Mouse (Mus musculus) left cerebral cortex, postnatal 10 days (tissue): Measurements from ENCODE around the gene Yaf2. TPM values are rescaled to one million over a fixed set of nuclear protein-coding genes. Genes with fewer than 3 reads are reported as not detected.
"Not testable (repeated sequence)": the region's sequence is repeated elsewhere in the genome, so short reads cannot be mapped to it uniquely, and the experiment has no call there.

Source experiments
- DNase-seq, 2 experiments: peaks; one replicate each; pipeline ENCODE4 v3.0.0; 2021 to 2022; ENCODE audit warnings: low spot score in 2 of 2, mixed read lengths in 1 of 2; ENCODE audit errors: extremely low spot score in 1 of 2
- intact Hi-C: fragments of 180-260 bp; cut with DNase I; formaldehyde crosslinking; loops from one replicate; pipeline ENCODE4 v1.15.1; 2025
- total RNA-seq, 2 experiments: library from RNA; stranded (reverse); gene quantifications; 2 replicates each; pipeline ENCODE4 v1.2.3; 2021

The Yaf2 gene
- 10 to 100 TPM; 97.5 to 98.5 TPM for total RNA-seq

DNA sequence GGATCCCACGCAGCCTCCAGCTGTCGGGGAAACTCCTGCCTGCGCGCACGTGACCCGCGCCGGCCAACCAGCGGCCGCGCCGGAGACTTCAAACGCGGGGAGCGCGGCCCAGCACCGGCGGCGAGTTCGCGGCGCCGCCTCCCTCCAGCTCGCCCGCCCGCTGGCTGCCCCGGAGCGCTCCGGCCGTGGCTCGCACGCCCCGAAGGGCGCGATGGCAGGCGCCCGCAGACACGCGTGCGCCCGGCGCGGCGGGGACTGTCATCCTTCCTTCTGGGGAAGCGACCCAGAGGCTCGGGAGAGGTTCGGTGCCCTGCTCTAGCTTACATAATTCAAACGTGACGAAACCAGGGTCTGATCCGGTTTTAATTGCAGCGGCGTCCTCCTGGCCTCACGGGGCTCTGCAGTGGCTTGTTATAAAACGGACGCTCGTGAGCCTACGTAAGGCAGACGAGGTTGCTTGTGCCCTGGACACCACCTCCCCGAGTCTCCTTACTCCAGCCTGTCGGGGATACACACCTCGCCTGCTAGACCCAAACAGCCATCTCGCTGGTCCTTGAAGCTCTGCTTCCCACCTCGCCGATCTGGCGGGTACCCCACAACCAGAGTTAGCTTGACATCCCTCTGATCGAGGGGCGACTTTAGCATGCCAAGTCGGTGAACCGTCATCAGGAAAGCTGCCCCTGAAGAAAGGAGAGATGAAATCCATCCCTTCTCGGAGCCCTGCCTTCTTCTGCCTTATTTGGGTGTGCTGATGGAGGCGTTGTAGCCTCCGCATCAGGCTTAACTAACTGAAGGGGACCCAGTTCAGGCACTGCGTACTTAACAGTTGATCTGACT lies at the start of gene Yaf2:
Gene Yaf2, minus strand, starts transcription at position 11 of the 837 bp plus-strand sequence.
- peak; percentile 71 to 94 for DNase-seq
- intact Hi-C loops: loop anchor here (5.0 kb wide), 1 partner anchor 60 kb away; the partner anchor contains the start of gene Gxylt1

DNA sequence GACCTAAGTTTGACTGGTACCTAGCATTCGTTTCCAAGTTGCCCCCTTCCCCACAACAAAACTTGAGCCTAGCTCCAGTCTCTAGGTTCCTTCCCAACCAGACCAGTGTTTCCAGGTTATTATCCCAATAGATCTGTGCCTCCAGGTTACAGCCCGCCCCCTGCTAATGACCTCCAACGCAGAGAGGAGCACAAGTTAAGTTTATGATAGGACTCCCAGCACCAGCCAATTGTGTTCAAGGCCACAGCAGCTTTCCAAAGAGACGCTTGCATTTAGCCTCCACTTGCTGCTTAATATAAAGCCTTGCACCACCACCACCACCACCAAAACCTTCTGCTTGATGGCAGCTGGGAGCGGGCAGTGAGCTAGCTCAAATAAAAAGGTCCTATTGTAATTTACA lies 44.6 kb upstream of the Yaf2 start:
- intact Hi-C loops: no loop called here
- DNase-seq: no peak

DNA sequence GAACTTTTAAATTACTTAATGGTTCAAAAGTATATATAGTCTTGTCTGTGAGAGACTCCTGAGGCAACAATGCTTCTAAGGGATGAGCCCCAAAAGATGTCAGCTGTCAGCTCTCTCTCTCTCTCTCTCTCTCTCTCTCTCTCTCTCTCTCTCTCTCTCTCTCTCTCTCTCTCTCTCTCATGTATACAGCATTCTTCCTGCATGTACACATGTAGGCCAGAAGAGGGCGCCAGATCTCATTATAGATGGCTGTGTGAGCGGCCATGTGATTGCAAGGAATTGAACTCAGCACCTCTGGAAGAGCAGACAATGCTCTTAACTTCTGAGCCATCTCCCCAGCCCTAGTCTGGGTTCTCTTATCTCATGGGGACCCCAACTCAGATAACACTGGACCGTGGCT lies 42.4 kb upstream of the Yaf2 start:
- intact Hi-C loops: no loop called here

DNA sequence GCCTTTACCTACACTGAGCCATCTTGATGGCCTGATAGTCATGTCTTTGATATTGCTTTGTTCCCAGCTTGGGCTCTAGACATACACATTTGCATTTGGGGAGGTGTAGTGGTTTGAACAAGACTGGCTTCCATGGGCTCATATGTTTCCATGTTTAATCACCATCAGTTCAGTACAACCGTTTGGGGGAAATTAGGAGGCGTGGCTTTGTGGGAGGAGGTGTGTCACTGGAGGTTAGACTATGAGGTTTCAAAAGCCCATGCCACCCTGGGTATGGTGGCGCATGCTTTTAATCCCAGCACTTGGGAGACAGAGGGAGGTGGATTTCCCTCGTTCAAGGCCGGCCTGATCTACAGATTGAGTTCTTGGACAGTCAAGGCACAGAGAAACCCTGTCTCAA lies 39.0 kb upstream of the Yaf2 start:
- intact Hi-C loops: no loop called here
- no peak for DNase-seq

More for the DNA sequence above, 42.4 kb upstream of the Yaf2 start:
- no peak for DNase-seq

DNA sequence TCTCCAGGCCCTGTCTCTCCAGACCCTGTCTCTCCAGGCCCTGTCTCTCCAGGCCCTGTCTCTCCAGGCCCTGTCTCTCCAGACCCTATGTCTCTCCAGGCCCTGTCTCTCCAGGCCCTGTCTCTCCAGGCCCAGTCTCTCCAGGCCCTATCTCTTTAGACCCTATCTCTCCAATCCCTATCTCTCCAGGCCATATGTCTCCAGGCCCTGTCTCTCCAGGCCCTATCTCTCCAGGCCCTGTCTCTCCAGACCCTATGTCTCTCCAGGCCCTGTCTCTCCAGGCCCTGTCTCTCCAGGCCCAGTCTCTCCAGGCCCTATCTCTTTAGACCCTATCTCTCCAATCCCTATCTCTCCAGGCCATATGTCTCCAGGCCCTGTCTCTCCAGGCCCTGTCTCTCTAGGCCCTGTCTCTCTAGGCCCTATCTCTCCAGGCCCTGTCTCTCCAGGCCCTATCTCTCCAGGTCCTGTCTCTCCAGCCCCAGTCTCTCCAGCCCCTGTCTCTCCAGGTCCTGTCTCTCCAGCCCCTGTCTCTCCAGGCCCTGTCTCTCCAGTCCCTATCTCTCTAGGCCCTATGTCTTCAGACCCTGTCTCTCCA lies 35.9 kb upstream of the Yaf2 start:
- DNase-seq, intact Hi-C loops: not testable (repeated sequence)

DNA sequence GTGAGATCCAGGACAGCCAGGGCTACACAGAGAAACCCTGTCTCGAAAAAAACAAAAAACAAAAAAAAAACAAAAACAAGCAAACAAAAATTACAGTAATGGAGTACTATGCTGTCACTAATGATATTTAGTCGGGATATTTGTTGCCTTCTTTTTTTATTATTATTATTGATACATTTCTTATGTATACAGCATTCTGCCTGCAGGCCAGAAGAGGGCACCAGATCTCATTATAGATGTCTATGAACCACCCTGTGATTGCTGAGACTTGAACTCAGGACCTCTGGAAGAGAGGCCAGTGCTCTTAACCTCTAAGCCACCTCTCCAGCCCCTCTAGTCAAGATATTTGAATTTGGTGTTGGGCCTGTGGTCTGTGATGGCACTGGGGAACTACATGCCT lies 35.1 kb upstream of the Yaf2 start:
- DNase-seq: no peak
- intact Hi-C loops: no loop called here

DNA sequence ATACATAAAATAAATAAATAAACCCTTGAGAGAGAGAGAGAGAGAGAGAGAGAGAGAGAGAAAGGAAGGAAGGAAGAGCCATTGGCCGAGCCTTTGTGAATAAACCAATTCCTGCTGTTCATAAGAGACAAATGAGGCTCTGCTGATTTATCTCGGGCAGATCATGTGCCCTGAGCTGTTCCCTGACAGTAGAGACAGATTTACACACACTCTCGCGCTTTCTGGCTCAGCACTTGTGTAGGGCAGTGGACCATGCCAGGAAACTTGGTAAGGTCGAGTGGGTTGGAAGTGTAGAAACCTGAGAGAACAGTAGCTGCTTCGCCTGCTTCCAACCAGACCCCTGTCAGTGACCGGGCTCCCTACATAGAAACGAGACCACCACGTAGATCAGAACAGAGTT lies 31.8 kb upstream of the Yaf2 start:
- intact Hi-C loops: no loop called here
- DNase-seq: no peak

DNA sequence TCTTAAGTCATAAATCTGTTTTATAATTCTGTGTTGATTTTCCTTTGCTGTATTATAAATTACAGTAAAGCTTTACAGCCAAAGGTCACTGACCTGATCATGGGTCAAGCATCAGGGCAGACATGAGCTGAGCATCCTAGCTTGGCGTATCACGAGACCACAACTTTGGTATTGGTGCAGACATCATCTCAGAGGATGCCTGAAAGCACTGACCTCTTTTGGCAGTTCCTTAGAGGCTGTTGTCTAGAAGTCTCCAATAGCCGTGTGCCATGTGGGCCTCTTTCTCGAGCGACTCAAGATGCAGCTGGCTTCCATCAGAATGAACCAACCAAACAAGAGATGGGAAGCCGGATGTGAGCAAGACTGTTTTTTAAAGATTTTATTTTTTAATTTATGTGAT lies 28.8 kb upstream of the Yaf2 start:
- intact Hi-C loops: no loop called here
- DNase-seq: no peak

DNA sequence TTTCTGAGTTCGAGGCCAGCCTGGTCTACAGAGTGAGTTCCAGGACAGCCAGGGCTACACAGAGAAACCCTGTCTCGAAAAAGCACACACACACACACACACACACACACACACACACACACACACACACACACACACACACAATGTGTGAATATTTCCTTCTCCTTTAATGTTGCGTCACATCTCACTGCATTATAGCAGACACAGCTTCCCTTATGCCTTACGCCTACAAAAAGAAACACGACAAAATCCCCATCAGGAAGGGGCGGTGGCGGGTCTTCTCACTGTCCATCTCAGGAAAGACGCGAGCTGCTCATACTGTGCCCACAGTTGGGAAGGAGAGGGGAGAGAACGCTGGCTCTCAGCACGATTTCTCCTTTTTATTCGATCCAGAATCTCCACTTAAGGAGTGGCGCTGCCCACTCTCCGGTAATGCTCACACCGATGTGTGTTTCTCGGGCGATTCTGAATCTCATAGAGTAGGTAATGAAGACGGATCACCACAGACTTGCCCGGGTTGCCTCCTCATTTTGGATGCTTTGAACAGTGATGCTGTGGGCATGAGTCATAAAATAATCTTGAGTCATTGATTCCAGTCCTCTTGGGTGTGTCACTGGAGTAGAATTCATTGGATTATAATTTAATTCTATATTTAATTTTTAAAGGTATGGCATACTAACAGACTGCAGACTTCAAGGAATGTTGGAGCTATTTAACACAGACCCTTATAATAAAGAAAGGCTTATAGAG lies 21.8 kb upstream of the Yaf2 start:
- no peak for DNase-seq
- intact Hi-C loops: no loop called here

DNA sequence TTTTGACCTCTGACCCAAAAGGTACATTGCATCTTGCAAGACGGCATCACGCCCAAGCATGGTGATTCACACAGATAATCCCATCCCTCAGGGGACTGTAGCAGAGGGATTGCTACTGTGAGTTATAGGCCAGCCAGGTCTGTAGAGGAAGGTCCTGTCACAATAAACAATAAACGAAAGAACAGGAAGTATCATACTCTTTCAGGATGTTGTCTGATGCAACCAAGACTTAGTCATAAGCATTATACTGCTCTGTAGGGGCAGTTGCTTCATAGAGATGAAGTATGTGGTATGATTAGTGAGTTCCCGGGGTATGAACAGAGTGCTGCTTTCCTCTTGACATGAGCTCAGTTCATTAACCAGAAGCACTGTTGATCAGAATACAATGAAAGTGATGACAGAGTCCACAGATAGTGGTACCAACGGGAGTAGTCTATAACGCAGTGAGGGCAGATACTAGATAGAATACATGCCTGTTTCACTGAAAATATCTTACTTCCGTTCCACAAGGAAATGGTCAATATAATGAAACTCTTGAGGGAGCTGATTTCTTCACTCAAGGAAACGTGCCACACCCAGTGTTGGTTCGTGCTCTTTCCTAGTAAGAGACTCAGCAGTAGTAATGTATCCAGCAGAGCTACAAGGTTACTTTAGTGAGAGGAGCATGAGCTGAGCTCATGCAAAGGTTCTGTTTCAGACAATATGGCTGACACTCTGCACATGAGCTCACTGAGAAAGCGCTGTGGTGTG lies 4.1 kb upstream of the Yaf2 start:
- no peak for DNase-seq
- intact Hi-C loops: no loop called here

DNA sequence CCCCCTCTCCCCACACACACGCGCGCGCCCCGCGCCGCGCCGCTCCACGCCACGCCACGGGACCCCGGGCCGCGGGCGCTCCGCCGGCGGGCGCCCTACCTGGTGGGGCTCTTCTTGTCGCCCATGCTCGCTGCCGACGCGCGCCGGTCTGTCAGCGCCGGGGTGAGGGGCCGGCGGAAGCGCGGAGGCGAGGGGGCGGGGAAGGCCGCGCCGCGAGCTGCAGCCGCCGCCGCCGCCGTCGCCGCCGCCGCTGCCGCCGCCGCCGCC lies 144 bp downstream of the Yaf2 start:
- DNase-seq: no peak
- intact Hi-C loops: loop anchor here (5.0 kb wide), 1 partner anchor 59 kb away; the partner anchor contains the start of gene Gxylt1

DNA sequence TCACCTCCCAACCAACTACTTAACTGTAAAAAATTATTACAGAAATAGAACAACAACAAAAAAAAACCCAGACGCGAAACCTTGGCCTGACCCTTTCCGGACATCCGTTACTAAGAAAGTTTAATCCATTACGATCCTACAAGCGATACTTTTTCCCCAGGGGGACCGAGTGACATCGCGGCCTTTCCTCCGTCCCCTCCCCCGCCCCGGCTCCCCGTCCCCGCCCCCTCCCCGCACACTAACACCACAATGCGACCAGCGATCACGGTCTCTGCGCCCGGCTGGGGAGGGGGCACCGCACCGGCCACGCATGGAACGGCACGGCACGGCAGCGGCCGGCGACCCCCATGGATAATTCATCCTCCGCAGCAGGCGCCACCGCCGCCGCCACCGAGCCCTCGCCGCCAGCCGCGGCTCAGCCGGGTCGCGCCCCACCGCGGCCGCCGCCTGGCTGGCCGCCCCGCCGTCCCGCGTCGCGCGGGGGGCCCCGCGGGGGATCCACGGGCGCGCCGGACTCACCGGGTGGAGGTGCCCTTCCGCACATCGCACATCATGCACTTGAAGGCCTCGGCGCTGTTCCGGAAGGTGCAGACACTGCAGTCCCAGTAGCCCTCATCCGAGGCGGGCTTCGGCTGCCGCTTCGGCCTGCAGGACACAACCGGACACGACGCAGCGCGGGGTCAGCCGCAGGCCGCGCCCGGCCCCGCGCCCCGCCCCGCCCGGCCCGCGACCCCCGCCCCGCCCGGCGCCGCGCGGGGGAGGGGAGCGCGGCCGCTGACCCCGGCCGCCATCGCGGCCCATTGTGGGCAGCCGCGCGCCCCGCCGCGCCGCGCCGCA lies 696 bp downstream of the Yaf2 start:
- peak in 1 of 2 experiments; percentile 76 for DNase-seq
- intact Hi-C loops: loop anchor here (5.0 kb wide), 1 partner anchor 59 kb away; the partner anchor contains the start of gene Gxylt1

DNA sequence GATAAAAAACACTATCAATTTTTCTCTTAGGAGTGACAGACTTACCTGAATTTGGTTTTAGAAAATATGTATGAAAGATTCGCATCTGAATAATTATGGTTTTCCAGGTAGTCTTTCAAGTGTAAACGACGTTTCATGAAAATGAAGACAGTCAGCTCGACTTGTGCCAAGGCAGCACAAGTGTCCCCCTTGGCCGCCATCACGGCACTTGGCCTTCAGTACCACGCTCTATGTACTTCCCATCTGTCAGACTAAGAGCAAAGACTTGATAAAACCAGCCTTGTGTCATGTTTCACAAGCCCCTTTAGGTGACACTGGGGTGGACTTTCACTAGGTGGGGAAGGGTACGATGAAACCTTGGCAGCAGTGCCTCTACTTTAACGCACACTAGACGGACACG lies 5.5 kb downstream of the Yaf2 start:
- no peak for DNase-seq
- intact Hi-C loops: no loop called here

DNA sequence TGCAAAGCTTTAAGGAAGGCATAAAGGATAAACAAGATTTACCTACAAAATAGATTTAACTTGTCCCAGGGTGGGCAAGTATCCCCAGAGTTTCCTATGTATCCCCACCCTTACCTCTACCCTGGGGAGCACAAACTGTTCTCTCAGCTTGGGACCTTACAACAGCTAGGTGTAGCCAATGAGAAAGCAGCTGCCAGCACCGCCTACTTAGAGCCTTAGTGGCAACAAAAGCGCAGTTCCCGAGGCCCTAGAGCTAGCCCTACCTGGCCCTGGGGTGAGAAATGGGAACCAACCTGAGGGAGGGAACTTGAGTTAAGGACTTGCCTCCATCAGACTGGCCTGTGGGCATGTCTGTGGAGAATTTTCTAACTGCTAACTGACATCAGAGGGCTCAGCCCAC lies 9.5 kb downstream of the Yaf2 start:
- intact Hi-C loops: no loop called here
- DNase-seq: no peak

DNA sequence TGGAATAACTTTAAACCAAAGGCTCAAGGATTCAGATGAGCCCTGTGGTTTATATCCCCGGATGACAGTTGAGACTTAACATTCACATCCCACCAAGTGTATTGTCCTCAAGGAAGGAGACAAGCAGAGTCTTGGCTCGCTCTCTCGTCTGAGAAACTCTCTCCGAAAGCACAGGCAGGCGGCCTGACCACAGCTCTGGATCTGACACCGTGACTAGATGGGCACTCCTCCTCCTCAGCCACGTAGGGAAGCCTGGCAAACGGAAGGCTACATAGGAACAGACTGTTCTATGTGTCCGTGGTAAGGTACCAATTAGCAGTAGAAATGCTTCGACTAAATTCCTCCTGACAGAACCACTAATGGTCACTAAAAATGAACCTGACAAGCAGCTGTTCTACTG lies 10.1 kb downstream of the Yaf2 start:
- no peak for DNase-seq
- intact Hi-C loops: no loop called here

DNA sequence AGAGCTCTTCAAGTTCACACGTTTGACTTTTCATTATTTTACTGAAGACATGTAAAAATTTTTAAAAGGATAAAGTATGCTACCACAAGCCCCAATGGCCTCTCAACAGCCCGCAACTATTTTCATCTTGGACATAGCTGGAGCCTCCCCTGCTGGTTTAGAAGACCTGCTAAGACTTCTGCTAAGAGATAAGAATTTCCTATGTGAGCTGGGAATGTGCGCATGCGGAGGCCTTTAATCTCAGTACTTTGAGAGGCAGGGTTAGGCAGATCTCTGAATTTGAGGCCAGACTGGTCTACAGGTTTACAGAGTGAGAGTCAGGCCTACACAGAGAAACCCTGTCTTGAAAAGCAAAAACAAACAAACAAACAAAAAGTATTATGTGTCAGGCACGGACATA lies 11.4 kb downstream of the Yaf2 start:
- intact Hi-C loops: no loop called here
- DNase-seq: no peak

DNA sequence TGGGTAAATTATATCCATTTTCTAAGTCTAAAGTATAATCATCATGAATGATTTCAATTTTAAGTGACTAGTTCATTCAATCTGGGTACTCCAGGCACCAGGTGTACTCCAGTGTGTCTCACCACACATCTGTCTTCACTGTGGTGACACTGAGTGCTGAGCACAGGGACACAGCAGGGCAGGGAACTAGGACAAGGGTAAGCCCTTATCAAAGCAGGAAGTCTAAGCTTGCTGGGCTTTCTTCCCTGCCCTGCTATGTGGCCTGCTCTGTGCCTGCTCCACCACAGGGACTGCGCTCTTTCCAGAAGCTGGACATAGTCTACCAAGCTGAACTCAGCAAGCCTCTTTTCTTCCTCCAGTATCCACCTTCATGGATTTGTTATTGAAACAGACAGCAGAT lies 18.0 kb downstream of the Yaf2 start:
- intact Hi-C loops: no loop called here

DNA sequence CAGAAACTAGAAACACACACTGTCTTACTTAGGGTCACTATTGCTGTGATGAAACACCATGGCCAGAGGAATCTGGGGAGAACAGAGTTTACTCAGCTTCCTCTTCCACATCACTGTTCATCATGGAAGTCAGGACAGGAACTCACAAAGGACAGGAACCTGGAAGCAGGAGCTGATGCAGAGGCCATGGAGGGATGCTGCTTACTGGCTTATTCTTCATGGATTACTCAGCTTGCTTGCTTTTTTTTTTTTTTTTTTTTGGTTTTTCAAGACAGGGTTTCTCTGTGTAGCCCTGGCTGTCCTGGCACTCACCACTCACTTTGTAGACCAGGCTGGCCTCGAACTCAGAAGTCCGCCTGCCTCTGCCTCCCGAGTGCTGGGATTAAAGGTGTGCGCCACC lies 26.4 kb downstream of the Yaf2 start:
- DNase-seq, intact Hi-C loops: not testable (repeated sequence)

More for the DNA sequence above, 18.0 kb downstream of the Yaf2 start:
- no peak for DNase-seq
